In genomic region chr3:109254957-109255356, GRCm38 (mm10) we compare ENCODE assay signal across 11 mouse cellular contexts.
A peak's percentile ranks its signal among the peaks of the same experiment; 100 is the strongest.
DNase-seq lines count a peak whose midpoint lies in the region; ATAC-seq and TF ChIP-seq lines count a peak whose summit lies in the region.
"Had no signal": no experiment of that assay in that cellular context is flagged by ENCODE, and none has a peak within 500 bp of the region (broad histone marks: within the 10 kb centered on the region; RNA-seq: fewer than 3 reads in every experiment).

No protein-coding gene starts in this region.

- peak; percentile 41; the same call in 1 of the 2 replicates for ATAC-seq in liver, embryonic 14.5 days (ENCODE audit: insufficient read depth)
- ATAC-seq in megakaryocyte-erythroid progenitor cell, adult 5-6 weeks (replicated peaks; ENCODE audit: low FRiP score, low TSS enrichment, poor library complexity, severe bottlenecking) = no peak
- ATAC-seq: forebrain, embryonic 14.5 days; intestine, embryonic 15.5 days had no signal

- no peak overlapping the region for H3K4me2 ChIP-seq in liver, embryonic 14.5 days (ENCODE audit: low read depth)
- H3K4me2 ChIP-seq: intestine, embryonic 15.5 days; neural tube, embryonic 15.5 days had no signal

- 0 out of 2 replicates have a peak, but pooled peaks have one; percentile 10 for TF ChIP-seq EP300 in heart, adult 2 months (IDR thresholded peaks at IDR 0.05; ENCODE audit: insufficient read depth, low read depth, low read length)
- TF ChIP-seq EP300 in liver, embryonic 14.5 days (IDR thresholded peaks at IDR 0.05; ENCODE audit: low read depth) = no peak

- 28% methylated on average over 5 of the region's 5 CpGs for WGBS in heart, adult 2 months
- WGBS in liver, embryonic 14.5 days (ENCODE audit: insufficient replicate concordance) = 27% methylated on average over 5 of the region's 5 CpGs

- no peaks in the 10 kb centered on the region for H3K9me3 ChIP-seq in liver, embryonic 14.5 days (ENCODE audit: control insufficient read depth, low read length)
- H3K9me3 ChIP-seq: intestine, embryonic 15.5 days; neural tube, embryonic 15.5 days had no signal

- H3K4me3 ChIP-seq in heart, adult 2 months = no peak overlapping the region
- H3K4me3 ChIP-seq in liver, embryonic 14.5 days (ENCODE audit: insufficient read depth in 1 of 2, low read depth in 2 of 2, low read length in 2 of 2) = no peak overlapping the region
- H3K4me3 ChIP-seq: intestine, embryonic 15.5 days; neural tube, embryonic 15.5 days had no signal

- peak; percentile 14 to 36 for DNase-seq in spleen, postnatal 36 days (ENCODE audit: low spot score in 2 of 2)
- DNase-seq in spleen, adult 12 weeks (ENCODE audit: low spot score) = no peak
- peak in 1 of 2 experiments; percentile 68 for DNase-seq in heart, adult 2 months
- peak in 1 of 3 experiments; percentile 40 for DNase-seq in liver, embryonic 14.5 days (ENCODE audit: low read depth in 3 of 3, low spot score in 3 of 3)
- peak; percentile 21 for DNase-seq in splenic B cell, adult 2 months (ENCODE audit: low read depth, low spot score)
- DNase-seq in kidney, adult 18-20 months = no peak
- DNase-seq in cerebellum, adult 9-11 months = no peak

- H3K36me3 ChIP-seq in heart, adult 2 months (ENCODE audit: control insufficient read depth, insufficient read depth, low read length) = peaks cover 2% of the 10 kb centered on the region; the same call in 1 of the 2 replicates
- H3K36me3 ChIP-seq in liver, embryonic 14.5 days (replicated peaks; ENCODE audit: control insufficient read depth, insufficient read depth, low read depth) = no peaks in the 10 kb centered on the region
- H3K36me3 ChIP-seq in splenic B cell, adult 2 months (ENCODE audit: control insufficient read depth, insufficient read depth, low read length, poor library complexity, severe bottlenecking) = no peaks in the 10 kb centered on the region
- H3K36me3 ChIP-seq: intestine, embryonic 15.5 days; neural tube, embryonic 15.5 days had no signal

- no peak for TF ChIP-seq POLR2A in heart, adult 2 months (IDR thresholded peaks at IDR 0.05; ENCODE audit: insufficient read depth, low read depth, low read length)

- H3K27me3 ChIP-seq in heart, adult 2 months (ENCODE audit: control insufficient read depth, insufficient read depth, low read length) = no peaks in the 10 kb centered on the region
- H3K27me3 ChIP-seq in liver, embryonic 14.5 days (ENCODE audit: control insufficient read depth, insufficient read depth, low read length) = no peaks in the 10 kb centered on the region
- H3K27me3 ChIP-seq in splenic B cell, adult 2 months (ENCODE audit: control insufficient read depth, insufficient read depth, low read length, poor library complexity, severe bottlenecking) = no peaks in the 10 kb centered on the region
- H3K27me3 ChIP-seq: intestine, embryonic 15.5 days; neural tube, embryonic 15.5 days had no signal

- no peak overlapping the region for H3K9ac ChIP-seq in heart, adult 2 months (ENCODE audit: low read depth, low read length)
- H3K9ac ChIP-seq in liver, embryonic 14.5 days (replicated peaks) = no peak overlapping the region
- H3K9ac ChIP-seq: intestine, embryonic 15.5 days; neural tube, embryonic 15.5 days had no signal

- H3K4me1 ChIP-seq in heart, adult 2 months (ENCODE audit: control insufficient read depth, insufficient read depth, low read length) = peaks cover 23% of the 10 kb centered on the region
- H3K4me1 ChIP-seq in liver, embryonic 14.5 days (replicated peaks; ENCODE audit: control insufficient read depth in 2 of 2, insufficient read depth in 2 of 2, low read length in 1 of 2) = peaks cover 0 to 5% of the 10 kb centered on the region in 2 experiments; a peak in 2 of 4 replicates
- H3K4me1 ChIP-seq: intestine, embryonic 15.5 days; neural tube, embryonic 15.5 days had no signal

- intact Hi-C loops in heart, adult 2 months (cut with DNase I) = loop anchor here (5.0 to 10.0 kb wide), 2 partner anchors 60 to 87 kb away; partner anchors contain the start of gene Vav3

- no peaks in the 10 kb centered on the region for H3K79me2 ChIP-seq in heart, adult 2 months (replicated peaks; ENCODE audit: control insufficient read depth, insufficient read depth, low read length)

- peak overlapping the region; percentile 59; the same call in 1 of the 2 replicates for H3K27ac ChIP-seq in heart, adult 2 months
- H3K27ac ChIP-seq in liver, embryonic 14.5 days = no peak overlapping the region
- H3K27ac ChIP-seq: intestine, embryonic 15.5 days; neural tube, embryonic 15.5 days had no signal

- TF ChIP-seq CTCF in heart, adult 2 months (IDR thresholded peaks at IDR 0.05) = no peak
- TF ChIP-seq CTCF in liver, embryonic 14.5 days (IDR thresholded peaks at IDR 0.05; ENCODE audit: low read depth) = no peak

Comparison
In these comparisons a context has a peak if more than half of its experiments do, and no peak if none do; other contexts are left out.
1. DNase-seq: peak in spleen, postnatal 36 days (2 of 2) and splenic B cell, adult 2 months (single experiment); none in spleen, adult 12 weeks (single experiment), kidney, adult 18-20 months (single experiment) and cerebellum, adult 9-11 months (single experiment).